Mouse (Mus musculus) kidney, adult 2 months (tissue): ENCODE data around the gene Pdcd1lg2. TPM values are rescaled to one million over a fixed set of nuclear protein-coding genes. Genes with fewer than 3 reads are reported as not detected.

Source experiments
- DNase-seq: peaks from one replicate; pipeline ENCODE4 v3.0.0; 2021
- H3K27ac ChIP-seq: fragments of 200-500 bp; 2 replicates; pipeline ENCODE4 v1.5.1; 2012; ENCODE audit warnings: low read depth, low read length, control low read depth, inconsistent platforms; ENCODE audit not compliant: insufficient read depth
- H3K27me3 ChIP-seq: fragments of 200-500 bp; replicated peaks from 2 replicates; pipeline ENCODE4 v1.6.1; 2012; ENCODE audit warnings: mild to moderate bottlenecking, moderate library complexity, low read length, inconsistent platforms; ENCODE audit not compliant: control insufficient read depth, insufficient read depth
- H3K36me3 ChIP-seq: fragments of 200-500 bp; 2 replicates; pipeline ENCODE4 v1.6.1; 2012; ENCODE audit warnings: mild to moderate bottlenecking, moderate library complexity, low read length, inconsistent platforms; ENCODE audit not compliant: control insufficient read depth, insufficient read depth
- H3K4me1 ChIP-seq: fragments of 200-500 bp; 2 replicates; pipeline ENCODE4 v1.6.1; 2011; ENCODE audit warnings: low read length; ENCODE audit not compliant: control insufficient read depth, insufficient read depth
- H3K4me3 ChIP-seq: fragments of 200-500 bp; 2 replicates; pipeline ENCODE4 v1.5.1; 2011; ENCODE audit warnings: mild to moderate bottlenecking, low read depth, low read length, control low read depth; ENCODE audit not compliant: insufficient read depth
- CTCF ChIP-seq: fragments of 200-500 bp; conservative IDR thresholded peaks from 2 replicates; pipeline ENCODE4 v1.5.1; 2011; ENCODE audit warnings: low read depth, mild to moderate bottlenecking, control low read depth, low read length, moderate library complexity, mixed read lengths; ENCODE audit not compliant: insufficient read depth, insufficient read length
- POLR2A ChIP-seq: fragments of 200-500 bp; IDR thresholded peaks from one replicate; pipeline ENCODE4 v1.6.1; 2011; ENCODE audit warnings: low read depth, low read length, control low read depth
- WGBS: fragments of 180-500 bp; shearing (Covaris S2); methylation state at CpG from one replicate; pipeline ENCODE4 v1.1.7; 2018; 5-methylcytosine and 5-hydroxymethylcytosine counted together
- polyA plus RNA-seq: library from polyadenylated mRNA; depleted of rRNA; stranded (reverse); fragments of >200 nt; gene quantifications from 2 replicates; pipeline ENCODE4 v1.2.3, GENCODE M21; 2012

The Pdcd1lg2 gene
- polyA plus RNA-seq, 1 experiment = 0.17 TPM

GRCm38 (mm10) chr19:29384412-29384811, 26.3 kb upstream of the Pdcd1lg2 start:
- 90% methylated on average over 9 of the region's 9 CpGs for WGBS
- TF ChIP-seq CTCF (no peak), POLR2A (no peak)
- Histone ChIP-seq H3K27ac (no peak overlapping the region), H3K4me1 (no peaks in the 10 kb centered on the region), H3K4me3 (no peak overlapping the region), H3K27me3 (no peaks in the 10 kb centered on the region), H3K36me3 (no peaks in the 10 kb centered on the region)
- DNase-seq = no peak

- Histone ChIP-seq H3K36me3 (no peaks in the 10 kb centered on the region), H3K4me1 (no peaks in the 10 kb centered on the region), H3K27me3 (no peaks in the 10 kb centered on the region), H3K4me3 (no peak overlapping the region), H3K27ac (no peak overlapping the region)
- 73% methylated on average over 6 of the region's 6 CpGs for WGBS
- no peak for DNase-seq
- TF ChIP-seq POLR2A = no peak
- no peak for TF ChIP-seq CTCF
Measured at GRCm38 (mm10) chr19:29384994-29385393, 25.7 kb upstream of the Pdcd1lg2 start.

- 81% methylated on average over 4 of the region's 4 CpGs for WGBS
- no peak overlapping the region for H3K4me3 ChIP-seq
- no peak overlapping the region for H3K27ac ChIP-seq
- TF ChIP-seq CTCF = no peak
- TF ChIP-seq POLR2A = no peak
- DNase-seq = no peak
- H3K27me3 ChIP-seq = no peaks in the 10 kb centered on the region
- no peaks in the 10 kb centered on the region for H3K4me1 ChIP-seq
- H3K36me3 ChIP-seq = no peaks in the 10 kb centered on the region
Measured at GRCm38 (mm10) chr19:29385822-29386221, 24.9 kb upstream of the Pdcd1lg2 start.

DNA sequence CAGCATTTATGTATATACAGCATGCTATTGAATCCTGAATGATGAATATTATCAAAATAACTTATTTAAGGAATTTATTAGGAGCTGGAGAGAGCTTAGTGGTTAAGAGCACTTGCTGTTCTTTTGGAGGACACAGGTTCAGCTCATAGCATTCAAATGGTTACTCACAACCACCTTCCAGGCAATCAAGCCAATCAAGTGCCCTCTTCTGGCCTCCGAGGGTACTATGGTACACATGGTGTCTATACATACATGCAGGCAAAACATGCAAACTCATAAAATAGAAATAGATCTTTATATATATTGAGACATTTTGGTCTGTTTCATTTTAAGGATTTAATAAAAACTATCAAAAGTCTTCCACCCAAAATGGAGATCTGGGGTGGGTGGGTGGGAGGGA, 21.9 kb upstream of the Pdcd1lg2 start:
- H3K27me3 ChIP-seq = no peaks in the 10 kb centered on the region
- no peak for DNase-seq
- H3K27ac ChIP-seq = no peak overlapping the region
- TF ChIP-seq CTCF (no peak), POLR2A (no peak)
- WGBS = 87% methylated on average over 1 of the region's 1 CpGs
- no peaks in the 10 kb centered on the region for H3K4me1 ChIP-seq
- no peaks in the 10 kb centered on the region for H3K36me3 ChIP-seq
- no peak overlapping the region for H3K4me3 ChIP-seq

- Histone ChIP-seq H3K4me1 (no peaks in the 10 kb centered on the region), H3K27ac (no peak overlapping the region), H3K4me3 (no peak overlapping the region), H3K27me3 (no peaks in the 10 kb centered on the region), H3K36me3 (no peaks in the 10 kb centered on the region)
- TF ChIP-seq CTCF (no peak), POLR2A (no peak)
- no peak for DNase-seq
- WGBS = 58% methylated on average over 5 of the region's 5 CpGs
Measured at GRCm38 (mm10) chr19:29390483-29390882, 20.2 kb upstream of the Pdcd1lg2 start.

- Histone ChIP-seq H3K27me3 (no peaks in the 10 kb centered on the region), H3K4me3 (no peak overlapping the region), H3K4me1 (no peaks in the 10 kb centered on the region), H3K27ac (no peak overlapping the region), H3K36me3 (no peaks in the 10 kb centered on the region)
- WGBS = 56% methylated on average over 4 of the region's 4 CpGs
- no peak for DNase-seq
- TF ChIP-seq CTCF = no peak
- no peak for TF ChIP-seq POLR2A
Measured at GRCm38 (mm10) chr19:29391279-29391678, 19.4 kb upstream of the Pdcd1lg2 start.

DNA sequence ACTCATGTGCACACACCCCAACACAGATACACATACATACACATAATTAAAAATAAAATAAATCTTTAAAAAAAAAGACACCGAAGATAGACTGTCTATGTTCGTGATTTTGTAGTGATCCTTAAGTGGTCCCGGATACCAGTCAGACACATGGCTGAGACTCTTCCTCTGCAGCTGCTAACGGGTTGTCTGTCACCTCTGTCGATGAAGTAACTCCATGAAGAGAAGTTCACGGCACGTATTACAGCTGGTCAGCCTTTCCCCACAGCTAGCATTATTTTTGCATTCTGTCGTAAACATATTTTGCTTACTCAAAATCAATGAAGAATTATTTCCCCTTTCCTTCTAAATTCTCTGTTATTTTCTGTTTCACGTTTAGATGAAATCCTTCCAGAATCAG, 17.4 kb upstream of the Pdcd1lg2 start:
- TF ChIP-seq POLR2A (no peak), CTCF (no peak)
- no peak for DNase-seq
- Histone ChIP-seq H3K4me3 (no peak overlapping the region), H3K4me1 (no peaks in the 10 kb centered on the region), H3K27me3 (no peaks in the 10 kb centered on the region), H3K36me3 (no peaks in the 10 kb centered on the region), H3K27ac (no peak overlapping the region)
- WGBS = 88% methylated on average over 9 of the region's 9 CpGs

GRCm38 (mm10) chr19:29394721-29395120, 16.0 kb upstream of the Pdcd1lg2 start:
- Histone ChIP-seq H3K27me3 (no peaks in the 10 kb centered on the region), H3K4me3 (no peak overlapping the region), H3K36me3 (no peaks in the 10 kb centered on the region), H3K4me1 (no peaks in the 10 kb centered on the region), H3K27ac (no peak overlapping the region)
- TF ChIP-seq POLR2A = no peak
- no peak for DNase-seq
- WGBS = 92% methylated on average over 2 of the region's 2 CpGs
